Mouse (Mus musculus): ENCODE data around the gene Gtf3c5.

DNA sequence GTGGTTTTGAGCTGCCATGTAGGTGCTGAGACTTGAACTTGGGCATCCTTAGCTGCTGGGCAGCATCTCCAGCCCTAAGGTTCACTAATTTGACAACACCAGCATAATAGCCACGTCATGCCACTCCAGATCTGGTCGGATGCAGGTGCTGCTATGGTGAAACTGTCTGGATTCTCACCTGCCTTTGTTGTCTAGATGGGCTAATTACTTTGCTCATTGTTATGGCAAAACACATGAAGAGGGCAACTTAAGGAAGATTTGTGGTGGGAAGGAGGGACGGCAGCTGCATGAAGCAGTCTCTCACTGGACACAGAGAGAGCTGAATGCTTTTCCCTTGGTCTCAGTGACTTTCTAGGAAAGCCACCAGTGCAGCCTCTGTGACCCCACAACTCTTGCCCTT is 42.5 kb upstream of the Gtf3c5 start:
- no peak for TF ChIP-seq CTCF (IDR thresholded peaks at IDR 0.05; ENCODE audit: low read depth)
- no peak for TF ChIP-seq EP300 (IDR thresholded peaks at IDR 0.05; ENCODE audit: low read depth)

Measured in heart, postnatal 0 days (tissue).